Mouse (Mus musculus): ENCODE results near the gene Csrp1. TPM values are rescaled to one million over a fixed set of nuclear protein-coding genes. Genes with fewer than 3 reads are reported as not detected.

Gene Csrp1
- polyA plus RNA-seq, 1 experiment: 178 TPM

GRCm38 (mm10) chr1:135746248-135746647 is 26.4 kb downstream of the Csrp1 start:
- H3K4me1 ChIP-seq (ENCODE audit: control insufficient read depth, insufficient read depth, low read length): no peaks in the 10 kb centered on the region
- H3K9ac ChIP-seq (ENCODE audit: low read depth, poor library complexity, severe bottlenecking): no peak overlapping the region
- no peak overlapping the region for H3K27ac ChIP-seq (ENCODE audit: insufficient read depth, low read length)
- H3K36me3 ChIP-seq (ENCODE audit: control insufficient read depth, insufficient read depth, low read length, poor library complexity, severe bottlenecking): no peaks in the 10 kb centered on the region
- no peak overlapping the region for H3K4me3 ChIP-seq (ENCODE audit: low read depth, low read length)
- TF ChIP-seq CTCF (IDR thresholded peaks at IDR 0.05; ENCODE audit: low read depth, low read length) (no peak), POLR2A (IDR thresholded peaks at IDR 0.05; ENCODE audit: insufficient read depth, low read length) (no peak), EP300 (IDR thresholded peaks at IDR 0.05; ENCODE audit: insufficient read depth, low read depth, low read length) (no peak)
- H3K27me3 ChIP-seq (ENCODE audit: control insufficient read depth, insufficient read depth, low read length, poor library complexity, severe bottlenecking): no peaks in the 10 kb centered on the region
- H3K9me3 ChIP-seq (replicated peaks; ENCODE audit: control insufficient read depth, insufficient read depth, low read length, poor library complexity, severe bottlenecking): no peaks in the 10 kb centered on the region

DNA sequence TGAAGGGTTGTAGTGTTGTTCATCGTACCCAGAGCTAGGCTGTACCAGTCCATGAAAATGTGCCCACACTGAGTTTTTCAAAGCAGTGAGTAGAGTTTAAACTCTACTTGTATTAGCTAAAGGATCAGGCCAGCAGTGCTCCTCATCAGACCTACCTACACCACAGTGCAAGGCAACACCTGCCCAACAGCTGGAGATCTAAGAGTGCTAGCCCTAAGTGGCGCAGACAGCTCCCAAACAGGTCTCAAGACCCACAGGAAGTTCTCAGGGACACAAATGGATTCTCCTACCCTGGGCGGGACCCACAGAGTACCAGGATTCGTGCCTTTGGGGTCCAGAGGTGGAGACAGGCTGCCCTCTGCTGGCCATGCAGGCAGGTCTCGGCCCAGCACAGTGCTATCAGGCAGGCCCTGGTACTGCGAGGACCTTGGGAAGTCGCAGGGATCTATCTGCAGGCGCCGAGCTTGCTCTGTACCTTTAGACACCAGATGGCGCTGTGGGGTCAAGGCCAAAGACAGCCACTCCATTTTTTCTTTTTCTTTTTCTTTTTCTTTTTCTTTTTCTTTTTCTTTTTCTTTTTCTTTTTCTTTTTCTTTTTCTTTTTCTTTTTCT is 33.0 kb downstream of the Csrp1 start:
- no peaks in the 10 kb centered on the region for H3K36me3 ChIP-seq (ENCODE audit: control insufficient read depth, insufficient read depth, low read length, poor library complexity, severe bottlenecking)
- H3K9ac ChIP-seq (ENCODE audit: low read depth, poor library complexity, severe bottlenecking): no peak overlapping the region
- no peak overlapping the region for H3K4me3 ChIP-seq (ENCODE audit: low read depth, low read length)
- no peak overlapping the region for H3K27ac ChIP-seq (ENCODE audit: insufficient read depth, low read length)
- H3K9me3 ChIP-seq (replicated peaks; ENCODE audit: control insufficient read depth, insufficient read depth, low read length, poor library complexity, severe bottlenecking): no peaks in the 10 kb centered on the region
- no peaks in the 10 kb centered on the region for H3K4me1 ChIP-seq (ENCODE audit: control insufficient read depth, insufficient read depth, low read length)
- no peaks in the 10 kb centered on the region for H3K27me3 ChIP-seq (ENCODE audit: control insufficient read depth, insufficient read depth, low read length, poor library complexity, severe bottlenecking)
- peak; percentile 53; the same call in 1 of the 2 replicates for TF ChIP-seq EP300 (IDR thresholded peaks at IDR 0.05; ENCODE audit: insufficient read depth, low read depth, low read length)
- TF ChIP-seq CTCF (IDR thresholded peaks at IDR 0.05; ENCODE audit: low read depth, low read length): peak; percentile 97
- no peak for TF ChIP-seq POLR2A (IDR thresholded peaks at IDR 0.05; ENCODE audit: insufficient read depth, low read length)

- Histone ChIP-seq H3K27ac (ENCODE audit: insufficient read depth, low read length) (no peak overlapping the region), H3K9ac (ENCODE audit: low read depth, poor library complexity, severe bottlenecking) (no peak overlapping the region), H3K9me3 (replicated peaks; ENCODE audit: control insufficient read depth, insufficient read depth, low read length, poor library complexity, severe bottlenecking) (no peaks in the 10 kb centered on the region; the same call in 1 of the 2 replicates), H3K4me1 (ENCODE audit: control insufficient read depth, insufficient read depth, low read length) (no peaks in the 10 kb centered on the region), H3K4me3 (ENCODE audit: low read depth, low read length) (no peak overlapping the region), H3K36me3 (ENCODE audit: control insufficient read depth, insufficient read depth, low read length, poor library complexity, severe bottlenecking) (no peaks in the 10 kb centered on the region), H3K27me3 (ENCODE audit: control insufficient read depth, insufficient read depth, low read length, poor library complexity, severe bottlenecking) (no peaks in the 10 kb centered on the region)
- TF ChIP-seq EP300 (IDR thresholded peaks at IDR 0.05; ENCODE audit: insufficient read depth, low read depth, low read length) (no peak), POLR2A (IDR thresholded peaks at IDR 0.05; ENCODE audit: insufficient read depth, low read length) (no peak), CTCF (IDR thresholded peaks at IDR 0.05; ENCODE audit: low read depth, low read length) (no peak)
Measured at GRCm38 (mm10) chr1:135755287-135755686, 35.4 kb downstream of the Csrp1 start.

DNA sequence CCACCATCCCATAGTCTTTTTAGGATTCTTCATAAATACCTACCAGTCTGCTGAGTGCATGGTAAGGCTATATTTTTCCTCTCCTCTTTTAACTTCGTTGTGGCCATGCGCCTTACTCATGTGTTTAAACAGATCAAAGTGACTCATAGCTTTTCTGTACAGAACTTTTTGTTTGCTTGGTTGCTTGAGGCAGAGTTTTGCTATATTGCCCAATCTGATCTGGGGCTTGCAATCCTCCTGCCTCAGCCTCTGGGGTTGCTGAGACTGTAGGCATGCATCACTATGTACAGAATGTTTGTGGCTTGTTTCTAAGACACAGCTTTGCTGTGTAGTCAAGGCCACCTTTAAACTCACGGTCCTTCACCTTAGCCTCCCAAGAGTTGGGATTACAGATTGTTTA is 36.1 kb downstream of the Csrp1 start:
- H3K36me3 ChIP-seq (ENCODE audit: control insufficient read depth, insufficient read depth, low read length, poor library complexity, severe bottlenecking): no peaks in the 10 kb centered on the region
- H3K4me1 ChIP-seq (ENCODE audit: control insufficient read depth, insufficient read depth, low read length): no peaks in the 10 kb centered on the region
- no peak overlapping the region for H3K27ac ChIP-seq (ENCODE audit: insufficient read depth, low read length)
- H3K9me3 ChIP-seq (replicated peaks; ENCODE audit: control insufficient read depth, insufficient read depth, low read length, poor library complexity, severe bottlenecking): no peaks in the 10 kb centered on the region; the same call in 1 of the 2 replicates
- TF ChIP-seq POLR2A (IDR thresholded peaks at IDR 0.05; ENCODE audit: insufficient read depth, low read length) (no peak), CTCF (IDR thresholded peaks at IDR 0.05; ENCODE audit: low read depth, low read length) (no peak), EP300 (IDR thresholded peaks at IDR 0.05; ENCODE audit: insufficient read depth, low read depth, low read length) (no peak)
- H3K27me3 ChIP-seq (ENCODE audit: control insufficient read depth, insufficient read depth, low read length, poor library complexity, severe bottlenecking): no peaks in the 10 kb centered on the region
- H3K9ac ChIP-seq (ENCODE audit: low read depth, poor library complexity, severe bottlenecking): no peak overlapping the region
- H3K4me3 ChIP-seq (ENCODE audit: low read depth, low read length): no peak overlapping the region

- no peaks in the 10 kb centered on the region for H3K36me3 ChIP-seq (ENCODE audit: control insufficient read depth, insufficient read depth, low read length, poor library complexity, severe bottlenecking)
- H3K27me3 ChIP-seq (ENCODE audit: control insufficient read depth, insufficient read depth, low read length, poor library complexity, severe bottlenecking): no peaks in the 10 kb centered on the region
- no peak overlapping the region for H3K27ac ChIP-seq (ENCODE audit: insufficient read depth, low read length)
- H3K9me3 ChIP-seq (replicated peaks; ENCODE audit: control insufficient read depth, insufficient read depth, low read length, poor library complexity, severe bottlenecking): no peaks in the 10 kb centered on the region; the same call in 1 of the 2 replicates
- no peak overlapping the region for H3K4me3 ChIP-seq (ENCODE audit: low read depth, low read length)
- TF ChIP-seq EP300 (IDR thresholded peaks at IDR 0.05; ENCODE audit: insufficient read depth, low read depth, low read length) (no peak), CTCF (IDR thresholded peaks at IDR 0.05; ENCODE audit: low read depth, low read length) (no peak), POLR2A (IDR thresholded peaks at IDR 0.05; ENCODE audit: insufficient read depth, low read length) (no peak)
- no peaks in the 10 kb centered on the region for H3K4me1 ChIP-seq (ENCODE audit: control insufficient read depth, insufficient read depth, low read length)
- no peak overlapping the region for H3K9ac ChIP-seq (ENCODE audit: low read depth, poor library complexity, severe bottlenecking)
Measured at GRCm38 (mm10) chr1:135757287-135757686, 37.4 kb downstream of the Csrp1 start.

DNA sequence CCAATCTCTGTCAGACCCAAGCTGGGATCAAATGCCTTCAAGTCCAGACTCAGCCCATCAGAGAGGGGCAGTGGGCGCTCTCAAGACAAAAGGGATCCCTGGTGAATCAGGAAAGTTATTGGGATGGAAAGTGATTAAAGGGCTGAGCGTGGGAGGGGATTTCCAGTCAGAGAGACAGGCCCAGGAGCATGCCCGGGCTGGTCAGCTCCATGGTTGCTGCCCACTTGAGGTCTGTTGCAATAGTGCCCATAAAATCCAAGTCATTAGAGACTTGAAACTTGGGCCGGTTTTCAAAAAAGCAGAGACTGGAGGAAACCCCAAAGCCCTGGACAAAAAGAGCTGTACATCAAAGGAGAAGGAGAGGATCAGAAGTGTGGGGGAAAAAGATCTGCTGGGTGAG is 39.8 kb downstream of the Csrp1 start:
- Histone ChIP-seq H3K27ac (ENCODE audit: insufficient read depth, low read length) (peak overlapping the region; percentile 7; the same call in 1 of the 2 replicates), H3K4me3 (ENCODE audit: low read depth, low read length) (no peak overlapping the region), H3K9me3 (replicated peaks; ENCODE audit: control insufficient read depth, insufficient read depth, low read length, poor library complexity, severe bottlenecking) (no peaks in the 10 kb centered on the region; the same call in 1 of the 2 replicates), H3K27me3 (ENCODE audit: control insufficient read depth, insufficient read depth, low read length, poor library complexity, severe bottlenecking) (no peaks in the 10 kb centered on the region), H3K36me3 (ENCODE audit: control insufficient read depth, insufficient read depth, low read length, poor library complexity, severe bottlenecking) (no peaks in the 10 kb centered on the region), H3K9ac (ENCODE audit: low read depth, poor library complexity, severe bottlenecking) (no peak overlapping the region), H3K4me1 (ENCODE audit: control insufficient read depth, insufficient read depth, low read length) (peaks cover 6% of the 10 kb centered on the region)
- TF ChIP-seq EP300 (IDR thresholded peaks at IDR 0.05; ENCODE audit: insufficient read depth, low read depth, low read length): peak; percentile 70; the same call in 1 of the 2 replicates
- no peak for TF ChIP-seq CTCF (IDR thresholded peaks at IDR 0.05; ENCODE audit: low read depth, low read length)
